Mouse (Mus musculus) megakaryocyte, embryonic 14.5 days (primary cell): ENCODE measurements at regions not wholly inside any gene's neighbourhood (a gene's known extent, or its start where the extent isn't known, plus 50 kb on each side); places are given as distances from the start of the nearest gene placed in this dataset.

Source experiments
- H3K27me3 ChIP-seq: replicated peaks from 2 replicates; pipeline ENCODE3; 2012; ENCODE audit warnings: inconsistent platforms
- H3K36me3 ChIP-seq: replicated peaks from 2 replicates; pipeline ENCODE3; 2012; ENCODE audit warnings: low read length, inconsistent platforms, mixed read lengths
- H3K4me1 ChIP-seq: 2 replicates; pipeline ENCODE4 v1.6.1; 2012; ENCODE audit warnings: inconsistent platforms
- H3K4me3 ChIP-seq: replicated peaks from 2 replicates; pipeline ENCODE3; 2012; ENCODE audit warnings: moderate library complexity, mild to moderate bottlenecking, inconsistent platforms
- H3K9me3 ChIP-seq: 2 replicates; pipeline ENCODE4 v1.6.1; 2012; ENCODE audit warnings: inconsistent platforms
- FLI1 ChIP-seq: IDR thresholded peaks from 2 replicates; pipeline ENCODE4 v1.6.1; 2012; ENCODE audit warnings: low read length, inconsistent platforms, mixed read lengths
- GATA1 ChIP-seq: IDR thresholded peaks from 3 replicates; pipeline ENCODE4 v1.6.1; 2012; ENCODE audit warnings: mixed read lengths, low read length, inconsistent platforms, borderline replicate concordance

DNA sequence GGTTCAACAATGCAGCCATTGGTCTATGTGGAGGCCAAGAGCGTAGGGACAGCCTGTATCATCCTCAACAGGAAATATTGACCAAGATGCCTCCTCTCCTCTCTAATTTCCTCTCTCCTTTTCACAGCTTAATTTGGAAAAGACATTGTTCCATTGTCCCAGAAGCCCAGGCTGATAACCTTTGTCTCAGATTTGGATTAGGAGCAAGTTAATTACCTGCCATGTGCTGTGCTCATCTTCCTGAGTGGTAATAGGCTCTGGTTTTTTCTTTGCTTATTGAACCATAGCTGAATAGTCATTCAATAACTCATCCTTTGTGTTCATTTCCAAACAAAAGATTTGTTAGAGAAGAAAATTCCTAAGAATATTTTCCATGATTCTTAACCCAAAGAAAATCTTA, 280.6 kb upstream of the Meis1 start:
- no peaks in the 10 kb centered on the region for H3K9me3 ChIP-seq
- no peaks in the 10 kb centered on the region for H3K36me3 ChIP-seq
- no peaks in the 10 kb centered on the region for H3K27me3 ChIP-seq
- TF ChIP-seq FLI1 (no peak), GATA1 (no peak)
- no peaks in the 10 kb centered on the region for H3K4me1 ChIP-seq
- no peak overlapping the region for H3K4me3 ChIP-seq

DNA sequence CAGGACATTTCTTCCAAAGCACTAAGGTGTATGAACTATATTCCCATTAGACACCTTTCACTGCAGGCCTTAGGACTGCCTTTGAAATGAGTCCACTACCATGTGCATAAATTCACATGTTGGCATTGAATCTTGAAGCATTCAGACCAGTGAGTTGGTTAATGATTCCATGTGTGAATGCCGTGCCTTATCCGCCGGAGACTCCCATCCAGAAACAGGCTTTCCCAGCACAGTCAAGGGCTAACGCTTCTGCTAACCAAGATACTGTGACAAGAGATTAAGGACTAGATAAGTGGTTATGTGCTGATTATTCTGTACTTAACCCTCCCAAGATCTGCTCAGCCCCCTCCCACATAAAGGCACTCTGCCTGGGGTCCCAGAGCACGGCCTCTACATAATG, 287.9 kb upstream of the Meis1 start:
- H3K4me1 ChIP-seq, result no peaks in the 10 kb centered on the region
- no peaks in the 10 kb centered on the region for H3K9me3 ChIP-seq
- no peaks in the 10 kb centered on the region for H3K36me3 ChIP-seq
- no peak overlapping the region for H3K4me3 ChIP-seq
- TF ChIP-seq GATA1 (no peak), FLI1 (no peak)
- no peaks in the 10 kb centered on the region for H3K27me3 ChIP-seq

DNA sequence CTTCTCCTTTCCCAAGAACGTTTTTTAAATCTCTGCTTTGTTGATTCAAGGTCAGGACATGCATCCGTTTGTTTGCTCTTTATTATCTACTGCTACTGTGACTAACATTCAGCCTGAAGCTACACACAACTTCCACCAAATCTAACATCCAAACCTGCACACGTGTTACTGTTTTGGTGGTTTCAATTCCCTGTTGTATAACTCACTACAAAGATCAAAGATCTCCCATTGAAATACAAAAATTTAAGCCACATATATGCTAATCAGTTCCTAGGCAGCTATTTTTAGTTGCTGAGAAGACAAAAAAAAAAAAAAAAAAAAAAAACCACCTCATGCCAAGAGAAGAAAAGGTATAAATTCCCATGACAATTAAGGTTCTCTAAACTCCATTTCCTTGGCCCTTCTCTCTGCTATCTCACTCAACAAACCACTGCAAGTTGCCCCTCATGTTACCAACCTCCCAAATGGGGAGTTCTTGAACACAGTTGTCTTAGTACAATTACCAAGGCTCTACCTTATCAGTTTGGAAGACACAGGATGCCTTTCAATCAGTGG, 312.0 kb upstream of the Meis1 start:
- Histone ChIP-seq H3K36me3 (no peaks in the 10 kb centered on the region), H3K27me3 (no peaks in the 10 kb centered on the region), H3K4me1 (no peaks in the 10 kb centered on the region), H3K4me3 (no peak overlapping the region), H3K9me3 (peaks cover 5% of the 10 kb centered on the region; the same call in 1 of the 2 replicates)
- TF ChIP-seq GATA1 (no peak), FLI1 (no peak)

DNA sequence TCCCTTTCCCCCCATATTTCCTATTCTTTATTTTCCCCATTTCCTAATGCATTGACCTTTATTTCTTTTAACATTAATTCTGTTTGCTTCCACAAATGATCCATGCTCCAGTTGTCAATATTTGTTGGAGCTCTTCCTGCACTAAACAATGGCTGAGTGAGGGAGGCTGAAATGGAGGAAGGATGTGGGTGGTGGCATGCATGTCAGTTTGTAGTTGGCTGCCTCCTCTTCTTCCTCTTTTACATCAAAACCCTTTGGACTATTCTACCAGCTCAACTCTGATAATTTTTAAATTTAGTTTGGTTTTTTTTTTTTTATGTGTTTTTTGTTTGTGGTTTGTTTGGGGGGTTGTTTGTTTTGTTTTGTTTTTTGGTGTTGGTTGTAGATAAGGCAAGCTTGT, 313.5 kb upstream of the Meis1 start:
- no peaks in the 10 kb centered on the region for H3K27me3 ChIP-seq
- TF ChIP-seq GATA1 (no peak), FLI1 (no peak)

DNA sequence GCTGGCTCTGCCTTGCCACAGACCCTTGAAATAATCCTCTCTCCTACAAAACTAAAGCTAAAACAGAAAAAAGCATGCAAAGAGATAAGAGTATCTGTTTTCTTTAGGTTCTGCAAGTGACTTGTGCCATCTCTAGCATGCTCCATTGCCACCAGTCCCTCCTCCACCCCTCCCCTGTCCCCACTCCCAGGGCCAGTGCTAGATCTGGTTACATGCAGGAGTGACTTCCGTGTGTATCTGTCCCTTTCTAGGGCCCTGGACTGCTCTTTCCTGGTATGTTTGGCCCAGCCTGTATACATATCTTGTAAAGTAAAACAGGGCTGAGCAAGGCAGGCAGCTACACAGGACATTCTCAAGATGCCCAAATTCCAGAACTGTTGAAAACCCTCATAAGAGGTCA, 313.9 kb upstream of the Meis1 start:
- H3K27me3 ChIP-seq, result no peaks in the 10 kb centered on the region
- H3K9me3 ChIP-seq, result peaks cover 15% of the 10 kb centered on the region; the same call in 1 of the 2 replicates
- TF ChIP-seq FLI1 (no peak), GATA1 (no peak)
- H3K4me1 ChIP-seq, result no peaks in the 10 kb centered on the region
- H3K4me3 ChIP-seq, result no peak overlapping the region
- H3K36me3 ChIP-seq, result no peaks in the 10 kb centered on the region

More for the DNA sequence above, 313.5 kb upstream of the Meis1 start:
- Histone ChIP-seq H3K4me3 (no peak overlapping the region), H3K36me3 (no peaks in the 10 kb centered on the region), H3K4me1 (no peaks in the 10 kb centered on the region), H3K9me3 (peaks cover 12% of the 10 kb centered on the region; the same call in 1 of the 2 replicates)

DNA sequence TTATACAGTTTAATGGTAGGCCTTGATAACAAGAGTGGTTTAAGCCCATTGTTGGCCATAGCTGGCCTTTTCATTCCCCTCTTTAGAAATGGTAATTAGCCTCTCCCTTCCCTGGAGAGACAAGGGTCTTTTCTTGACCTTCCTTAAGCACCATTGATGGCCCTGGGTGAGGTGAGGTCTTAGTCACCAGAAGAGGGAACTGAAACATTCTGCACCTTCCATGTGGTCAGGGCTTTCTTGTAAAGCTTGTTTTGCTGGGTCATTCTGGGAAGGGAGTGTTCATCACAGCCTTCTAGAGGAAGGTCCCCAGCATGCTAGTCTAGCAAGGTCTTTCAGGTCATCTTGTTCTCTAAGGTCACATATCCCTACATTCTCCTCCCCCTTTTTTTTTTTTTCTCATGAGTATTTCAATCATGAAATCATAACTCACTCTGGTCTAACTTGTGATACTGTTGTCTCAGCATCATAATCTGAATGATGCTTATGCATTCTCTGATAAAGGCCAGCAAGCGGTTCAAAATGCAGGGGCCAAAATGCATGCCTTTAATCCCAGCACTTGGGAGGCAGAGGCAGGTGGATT, 315.2 kb upstream of the Meis1 start:
- H3K4me3 ChIP-seq, result no peak overlapping the region
- H3K9me3 ChIP-seq, result peaks cover 21% of the 10 kb centered on the region
- no peaks in the 10 kb centered on the region for H3K4me1 ChIP-seq
- H3K36me3 ChIP-seq, result no peaks in the 10 kb centered on the region
- no peaks in the 10 kb centered on the region for H3K27me3 ChIP-seq
- TF ChIP-seq FLI1 (no peak), GATA1 (no peak)

DNA sequence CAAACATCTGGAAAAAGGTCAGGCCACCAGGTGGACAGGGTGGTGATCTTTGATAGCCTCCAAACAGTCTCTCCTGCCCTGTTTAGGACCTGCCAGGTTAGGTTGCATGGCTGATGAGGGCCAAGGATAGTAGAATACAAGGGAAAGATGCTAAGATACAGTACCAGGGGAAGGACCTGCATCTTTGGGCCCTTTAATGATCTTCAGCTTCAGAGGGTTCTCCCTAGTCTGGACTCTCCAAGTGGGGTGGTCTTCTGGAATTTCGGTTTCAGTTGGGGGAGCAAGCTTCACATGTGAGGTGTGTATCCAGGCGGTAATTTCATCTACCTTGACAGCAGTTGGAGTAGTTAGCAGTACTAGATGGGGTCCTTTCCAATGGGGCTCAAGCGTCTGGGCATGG, 316.6 kb upstream of the Meis1 start:
- Histone ChIP-seq H3K36me3 (no peaks in the 10 kb centered on the region), H3K4me3 (no peak overlapping the region), H3K27me3 (no peaks in the 10 kb centered on the region), H3K9me3 (peaks cover 26% of the 10 kb centered on the region), H3K4me1 (no peaks in the 10 kb centered on the region)
- no peak for TF ChIP-seq FLI1
- TF ChIP-seq GATA1, result no peak

DNA sequence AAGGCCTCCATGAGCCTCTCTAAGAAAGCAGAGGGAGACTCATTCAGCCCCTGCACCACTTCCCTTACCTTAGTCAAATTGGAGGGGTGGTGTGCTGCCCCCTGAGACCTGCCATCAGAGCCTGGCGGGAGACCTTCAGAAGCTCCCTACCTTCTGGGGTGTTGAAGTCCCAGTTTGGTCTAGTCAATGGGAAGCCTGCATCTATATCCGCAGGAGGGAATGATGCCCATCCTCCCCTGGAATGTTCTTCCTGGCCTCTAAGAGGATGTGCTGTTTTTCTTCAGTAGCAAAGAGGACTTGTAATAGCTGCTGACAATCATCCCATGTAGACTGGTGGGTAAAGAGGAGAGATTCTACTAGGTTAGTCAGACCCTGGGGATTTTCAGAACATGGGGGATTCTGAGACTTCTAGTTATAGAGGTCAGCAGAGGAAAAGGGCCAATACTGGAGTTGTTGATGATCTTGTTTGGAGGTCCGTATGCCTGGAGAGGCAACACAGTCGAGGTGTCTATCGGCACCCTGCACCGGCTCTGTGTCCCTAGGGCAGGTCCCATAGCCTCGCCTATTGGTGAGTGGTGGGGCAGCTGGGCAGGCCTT, 321.0 kb upstream of the Meis1 start:
- H3K9me3 ChIP-seq, result peaks cover 26% of the 10 kb centered on the region
- no peak overlapping the region for H3K4me3 ChIP-seq
- no peaks in the 10 kb centered on the region for H3K36me3 ChIP-seq
- H3K4me1 ChIP-seq, result no peaks in the 10 kb centered on the region
- no peaks in the 10 kb centered on the region for H3K27me3 ChIP-seq
- TF ChIP-seq GATA1 (no peak), FLI1 (no peak)

DNA sequence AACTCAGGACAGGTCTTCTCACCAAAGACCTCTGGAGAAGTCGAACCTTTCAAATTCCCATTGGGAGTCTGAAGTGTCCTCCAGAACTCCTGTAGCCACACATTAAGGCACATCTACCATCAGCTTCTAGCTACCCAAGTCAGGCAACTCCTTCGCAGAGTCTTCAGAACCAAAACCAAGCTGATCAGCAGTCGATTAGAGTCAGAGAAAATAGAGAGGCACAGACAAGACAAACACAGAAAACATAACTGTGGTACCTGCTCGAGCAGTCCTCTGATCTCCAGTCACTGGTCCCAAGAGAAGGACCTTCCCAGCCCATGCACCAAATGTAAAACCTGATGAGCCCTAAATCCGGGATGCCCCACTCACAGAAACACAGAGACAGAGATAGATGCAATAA, 322.1 kb upstream of the Meis1 start:
- TF ChIP-seq FLI1, result no peak
- no peak for TF ChIP-seq GATA1
- Histone ChIP-seq H3K4me1 (no peaks in the 10 kb centered on the region), H3K9me3 (peaks cover 21% of the 10 kb centered on the region), H3K36me3 (no peaks in the 10 kb centered on the region), H3K27me3 (no peaks in the 10 kb centered on the region), H3K4me3 (no peak overlapping the region)

DNA sequence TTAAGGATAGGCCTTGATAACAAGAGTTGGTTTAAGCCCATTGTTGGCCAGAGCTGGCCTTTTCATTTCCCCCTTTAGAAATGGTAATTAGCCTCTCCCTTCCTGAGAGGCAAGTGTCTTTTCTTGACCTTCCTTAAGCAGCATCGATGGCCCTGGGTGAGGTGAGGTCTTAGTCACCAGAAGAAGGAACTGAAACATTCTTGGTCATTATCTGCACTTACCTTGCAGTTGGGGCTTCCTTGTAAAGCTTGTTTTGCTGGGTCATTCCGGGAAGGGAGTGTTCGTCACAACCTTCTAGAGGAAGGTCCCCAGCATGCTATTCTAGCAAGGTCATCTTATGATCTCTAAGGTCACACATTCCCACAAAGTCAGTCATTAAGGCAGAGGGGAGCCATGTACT, 322.6 kb upstream of the Meis1 start:
- peaks cover 23% of the 10 kb centered on the region for H3K9me3 ChIP-seq
- no peaks in the 10 kb centered on the region for H3K4me1 ChIP-seq
- TF ChIP-seq FLI1 (no peak), GATA1 (no peak)

More for the DNA sequence above, 322.6 kb upstream of the Meis1 start:
- no peaks in the 10 kb centered on the region for H3K36me3 ChIP-seq
- no peaks in the 10 kb centered on the region for H3K27me3 ChIP-seq
- no peak overlapping the region for H3K4me3 ChIP-seq
